Mouse (Mus musculus) stomach, adult 2 months (tissue): ENCODE results near the gene Olfr1135. TPM values are rescaled to one million over a fixed set of nuclear protein-coding genes. Genes with fewer than 3 reads are reported as not detected.

Source experiments
- polyA plus RNA-seq: library from polyadenylated mRNA; depleted of rRNA; stranded (reverse); fragments of >200 nt; gene quantifications from 2 replicates; pipeline ENCODE4 v1.2.3, GENCODE M21; 2012; rRNA removed

Olfr1135 gene
- polyA plus RNA-seq, result not detected in 2 replicates

DNA sequence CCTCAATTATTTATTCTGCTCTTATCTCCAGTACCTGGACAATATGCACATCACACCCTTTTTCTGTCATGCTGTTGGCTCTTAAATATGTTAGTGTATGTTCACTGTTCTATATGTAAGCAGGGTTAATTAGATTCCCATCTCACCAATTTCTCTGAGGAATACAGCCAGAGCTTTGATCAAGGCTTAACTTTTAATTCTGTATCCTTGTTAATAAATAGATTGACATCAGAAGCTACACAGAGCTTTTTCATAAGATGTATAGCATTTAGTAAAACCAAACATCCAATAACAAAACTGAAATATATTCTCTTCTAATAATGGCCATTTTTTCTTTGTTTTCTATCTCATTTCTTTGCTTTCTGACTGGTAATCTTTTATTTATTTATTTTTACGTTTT lies at the start of gene Olfr1135:
Gene Olfr1135 (minus strand): TSS at position 101 of the 400 bp plus-strand sequence.

DNA sequence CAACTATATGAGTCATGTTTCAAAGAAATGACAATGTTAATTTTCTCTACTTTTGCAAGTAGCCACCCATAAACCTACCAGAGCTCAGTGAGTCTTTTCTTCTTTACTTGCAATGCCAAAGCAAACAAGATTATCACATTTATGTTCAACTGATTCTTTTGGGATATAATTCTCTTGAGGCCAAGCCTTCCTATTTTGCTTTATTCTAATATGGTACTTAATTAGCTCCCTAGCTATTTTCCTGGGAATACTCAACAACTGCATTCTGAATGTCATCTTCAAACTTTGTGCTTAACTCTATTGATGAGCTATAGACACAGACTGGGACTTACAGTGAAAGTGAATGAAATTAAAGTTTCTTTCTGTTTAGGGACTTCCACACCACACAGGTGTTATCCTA lies 39.6 kb upstream of the Olfr1135 start, which contains the start of gene Olfr1137:
Gene Olfr1137 (minus strand): TSS at position 101 of the 400 bp plus-strand sequence.

GRCm38 (mm10) chr2:87693847-87694246 lies 20.4 kb upstream of the Olfr1135 start, which contains the start of gene Olfr1136:
Gene Olfr1136, minus strand, starts transcription at chr2:87693947.

GRCm38 (mm10) chr2:87658360-87658759 lies 15.1 kb downstream of the Olfr1135 start, which contains the start of gene Olfr1134:
Gene Olfr1134, minus strand, starts transcription at chr2:87658460.

DNA sequence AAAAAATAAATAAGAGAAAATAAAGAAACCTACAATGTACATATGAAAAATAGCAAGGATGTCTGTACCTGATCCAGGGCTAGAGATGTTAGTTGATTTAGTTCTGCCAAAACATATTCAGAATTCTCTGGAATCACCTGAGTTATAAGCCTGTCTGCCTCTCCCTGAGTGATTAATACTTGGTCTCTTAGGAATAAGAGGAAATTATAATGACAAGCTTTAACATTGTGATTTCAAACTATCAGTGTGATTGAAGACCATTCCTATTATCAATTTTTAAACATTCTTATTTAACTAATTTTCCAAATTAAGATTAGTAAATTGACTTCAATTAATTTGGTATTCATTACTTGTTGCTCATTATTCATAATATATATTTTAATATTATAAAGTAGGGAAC lies 26.2 kb downstream of the Olfr1135 start, which contains the start of gene Olfr1133:
Gene Olfr1133 (minus strand): TSS at position 101 of the 400 bp plus-strand sequence.

GRCm38 (mm10) chr2:87637435-87637834 lies 36.0 kb downstream of the Olfr1135 start, which contains the start of gene Olfr1132:
Gene Olfr1132, minus strand, starts transcription at chr2:87637535.

DNA sequence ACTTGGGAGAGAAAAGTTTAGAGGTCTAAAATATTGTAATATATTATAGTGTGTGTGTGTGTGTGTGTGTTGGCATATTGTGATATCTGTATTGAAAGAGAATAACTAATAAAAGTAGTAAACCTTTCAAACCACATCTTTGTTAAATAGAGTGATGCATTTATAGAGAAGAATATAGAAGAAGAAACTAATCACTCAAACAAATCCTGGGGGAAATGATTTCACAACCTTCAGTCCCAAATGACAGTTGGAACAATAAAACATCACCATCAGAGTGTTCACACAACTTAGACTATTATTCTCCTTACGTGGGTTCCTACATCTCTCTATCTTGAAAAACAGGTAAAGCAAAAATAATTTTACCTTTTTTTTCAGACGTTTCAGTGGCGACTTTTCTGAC lies 46.7 kb downstream of the Olfr1135 start, which contains the start of gene Olfr1131:
Gene Olfr1131 (plus strand): TSS at position 301 of the 400 bp plus-strand sequence.

Other genes with a start within 250 kb of the Olfr1135 start
- gene Olfr1124, start 243.4 kb downstream of the Olfr1135 start, polyA plus RNA-seq, result not detected in 2 replicates
- gene Olfr1126, start 219.7 kb downstream of the Olfr1135 start, polyA plus RNA-seq, result not detected in 2 replicates
- not detected in 2 replicates for gene Pramel7, start 176.6 kb downstream of the Olfr1135 start, polyA plus RNA-seq
- gene Pramel6, start 167.1 kb downstream of the Olfr1135 start, polyA plus RNA-seq, result not detected in 2 replicates
- not detected in 2 replicates for gene Olfr153, start 141.9 kb downstream of the Olfr1135 start, polyA plus RNA-seq
- gene Olfr1128, start 128.1 kb downstream of the Olfr1135 start, polyA plus RNA-seq, result not detected in 2 replicates
- gene Olfr1129, start 99.8 kb downstream of the Olfr1135 start, polyA plus RNA-seq, result not detected in 2 replicates
- not detected in 2 replicates for gene Olfr1130, start 67.5 kb downstream of the Olfr1135 start, polyA plus RNA-seq
- gene Olfr1131, start 46.6 kb downstream of the Olfr1135 start, polyA plus RNA-seq, result not detected in 2 replicates
- not detected in 2 replicates for gene Olfr1132, start 36.1 kb downstream of the Olfr1135 start, polyA plus RNA-seq
- not detected in 2 replicates for gene Olfr1133, start 26.3 kb downstream of the Olfr1135 start, polyA plus RNA-seq
- not detected in 2 replicates for gene Olfr1134, start 15.2 kb downstream of the Olfr1135 start, polyA plus RNA-seq
- gene Olfr1136, start 20.3 kb upstream of the Olfr1135 start, polyA plus RNA-seq, result not detected in 2 replicates
- not detected in 2 replicates for gene Olfr1137, start 39.5 kb upstream of the Olfr1135 start, polyA plus RNA-seq
- not detected in 2 replicates for gene Olfr1138, start 66.3 kb upstream of the Olfr1135 start, polyA plus RNA-seq
- not detected in 2 replicates for gene Olfr1140, start 70.1 kb upstream of the Olfr1135 start, polyA plus RNA-seq
- not detected in 2 replicates for gene Olfr1141, start 80.3 kb upstream of the Olfr1135 start, polyA plus RNA-seq
- gene Olfr152, start 105.8 kb upstream of the Olfr1135 start, polyA plus RNA-seq, result not detected in 2 replicates
- gene Olfr1143, start 126.9 kb upstream of the Olfr1135 start, polyA plus RNA-seq, result not detected in 2 replicates
- gene Olfr1145, start 136.2 kb upstream of the Olfr1135 start, polyA plus RNA-seq, result not detected in 2 replicates
- not detected in 2 replicates for gene Olfr1148, start 156.9 kb upstream of the Olfr1135 start, polyA plus RNA-seq
- gene Olfr1150-ps1, start 170.3 kb upstream of the Olfr1135 start, polyA plus RNA-seq, result not detected in 2 replicates
- gene Olfr1151, start 182.2 kb upstream of the Olfr1135 start, polyA plus RNA-seq, result not detected in 2 replicates
- not detected in 2 replicates for gene Olfr1152, start 192.8 kb upstream of the Olfr1135 start, polyA plus RNA-seq
- not detected in 2 replicates for gene Olfr1153, start 221.3 kb upstream of the Olfr1135 start, polyA plus RNA-seq
- not detected in 2 replicates for gene Olfr1154, start 231.5 kb upstream of the Olfr1135 start, polyA plus RNA-seq